Mouse (Mus musculus): ENCODE data around the gene Zkscan3. TPM values are rescaled to one million over a fixed set of nuclear protein-coding genes. Genes with fewer than 3 reads are reported as not detected.
A peak's percentile ranks its signal among the peaks of the same experiment; 100 is the strongest.

The Zkscan3 gene
- polyA plus RNA-seq, 1 experiment = 18.2 TPM

GRCm38 (mm10) chr13:21362621-21363248, 39.8 kb downstream of the Zkscan3 start, which contains the start of gene Zscan12:
TSS of gene Zscan12 (plus strand) at chr13:21362820.
- H3K4me1 ChIP-seq (ENCODE audit: control insufficient read depth, insufficient read depth, low read length) = peaks cover 3% of the 10 kb centered on the region
- DNase-seq = peak; percentile 82
- peak within 1 kb of the TSS; percentile 86 for H3K4me3 ChIP-seq (replicated peaks; ENCODE audit: extremely low read depth, low read depth, low read length)
- no peak for TF ChIP-seq CTCF (IDR thresholded peaks at IDR 0.05; ENCODE audit: insufficient read depth, low read length)
- TF ChIP-seq POLR2A (IDR thresholded peaks at IDR 0.05; ENCODE audit: borderline replicate concordance, extremely low read depth, low read depth, low read length) = peak; percentile 86; the same call in 1 of the 2 replicates
- WGBS = under 1% methylated on average over 29 of the region's 29 CpGs

DNA sequence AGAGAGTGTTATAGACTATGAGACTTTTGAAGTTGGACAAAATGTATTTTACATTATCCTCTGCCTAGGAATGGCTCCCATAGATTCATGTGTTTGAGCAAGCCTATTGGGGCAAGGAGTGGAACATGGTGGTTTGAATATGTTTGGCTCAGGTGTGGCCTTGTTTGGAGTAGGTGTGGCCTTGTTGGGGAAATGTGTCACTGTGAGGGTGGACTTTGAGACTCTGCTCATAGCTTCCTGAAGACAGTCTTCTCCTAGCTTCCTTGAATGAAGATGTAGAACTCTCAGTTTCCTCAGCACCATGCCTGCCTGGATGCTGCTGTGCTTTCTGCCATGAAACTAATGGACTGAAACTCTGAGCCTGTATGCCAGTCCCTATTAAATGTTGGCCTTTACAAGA, 52.0 kb downstream of the Zkscan3 start:
- no peak for TF ChIP-seq POLR2A (IDR thresholded peaks at IDR 0.05; ENCODE audit: borderline replicate concordance, extremely low read depth, low read depth, low read length)
- no peaks in the 10 kb centered on the region for H3K4me1 ChIP-seq (ENCODE audit: control insufficient read depth, insufficient read depth, low read length)
- no peak for DNase-seq
- H3K4me3 ChIP-seq (replicated peaks; ENCODE audit: extremely low read depth, low read depth, low read length) = no peak overlapping the region

GRCm38 (mm10) chr13:21346610-21347009, 55.9 kb downstream of the Zkscan3 start, which contains the start of gene Olfr1367:
TSS of gene Olfr1367 (plus strand) at chr13:21346910.
- TF ChIP-seq POLR2A (IDR thresholded peaks at IDR 0.05; ENCODE audit: borderline replicate concordance, extremely low read depth, low read depth, low read length) = no peak
- TF ChIP-seq CTCF (IDR thresholded peaks at IDR 0.05; ENCODE audit: insufficient read depth, low read length) = no peak
- Histone ChIP-seq H3K4me1 (ENCODE audit: control insufficient read depth, insufficient read depth, low read length) (no peaks in the 10 kb centered on the region), H3K4me3 (replicated peaks; ENCODE audit: extremely low read depth, low read depth, low read length) (no peak within 1 kb of the TSS)
- 82% methylated on average over 1 of the region's 1 CpGs for WGBS
- DNase-seq = no peak

Other genes with a start within 250 kb of the Zkscan3 start
- gene Trim27, start 223.3 kb downstream of the Zkscan3 start, polyA plus RNA-seq (2012; rRNA removed) = 34.8 and 53.5 TPM in 2 replicates
- not detected in 2 replicates for gene Gpx5, start 110.0 kb downstream of the Zkscan3 start, polyA plus RNA-seq (2012; rRNA removed)
- not detected in 2 replicates for gene Gpx6, start 90.6 kb downstream of the Zkscan3 start, polyA plus RNA-seq (2012; rRNA removed)
- not detected in 2 replicates for gene Olfr1367, start 55.8 kb downstream of the Zkscan3 start, polyA plus RNA-seq (2012; rRNA removed)
- 1.1 and 1.8 TPM in 2 replicates for gene Zscan12, start 39.9 kb downstream of the Zkscan3 start, polyA plus RNA-seq (2012; rRNA removed)
- gene Pgbd1, start 38.3 kb upstream of the Zkscan3 start, polyA plus RNA-seq (2012; rRNA removed) = 0.31 and 0.73 TPM in 2 replicates
- 12.9 and 21.4 TPM in 2 replicates for gene Zscan26, start 51.0 kb upstream of the Zkscan3 start, polyA plus RNA-seq (2012; rRNA removed)
- 0.82 and 0.89 TPM in 2 replicates for gene Nkapl, start 65.8 kb upstream of the Zkscan3 start, polyA plus RNA-seq (2012; rRNA removed)
- 1.2 and 1.7 TPM in 2 replicates for gene Zkscan4, start 76.2 kb upstream of the Zkscan3 start, polyA plus RNA-seq (2012; rRNA removed)
- gene Gm10065, start 76.7 kb upstream of the Zkscan3 start, polyA plus RNA-seq (2012; rRNA removed) = not detected in 2 replicates
- gene AK157302, start 92.5 kb upstream of the Zkscan3 start, polyA plus RNA-seq (2012; rRNA removed) = 0.06 TPM in 2 replicates
- 3.0 and 5.0 TPM in 2 replicates for gene Gm11273, start 98.7 kb upstream of the Zkscan3 start, polyA plus RNA-seq (2012; rRNA removed)
- 2.5 and 4.7 TPM in 2 replicates for gene Zkscan8, start 128.4 kb upstream of the Zkscan3 start, polyA plus RNA-seq (2012; rRNA removed)
- gene Olfr1366, start 140.1 kb upstream of the Zkscan3 start, polyA plus RNA-seq (2012; rRNA removed) = not detected in 2 replicates
- not detected in 2 replicates for gene Olfr1535, start 157.1 kb upstream of the Zkscan3 start, polyA plus RNA-seq (2012; rRNA removed)
- gene Olfr1364, start 179.0 kb upstream of the Zkscan3 start, polyA plus RNA-seq (2012; rRNA removed) = not detected in 2 replicates
- gene Olfr1362, start 211.3 kb upstream of the Zkscan3 start, polyA plus RNA-seq (2012; rRNA removed) = not detected in 2 replicates
- not detected in 2 replicates for gene Olfr11, start 239.8 kb upstream of the Zkscan3 start, polyA plus RNA-seq (2012; rRNA removed)